Mouse (Mus musculus) ovary, postnatal 14 days (tissue): ENCODE results near the gene Hopx.

Experiments
- DNase-seq: peaks from one replicate; pipeline ENCODE4 v3.0.0; 2022; ENCODE audit warnings: low spot score

Gene Hopx

DNA sequence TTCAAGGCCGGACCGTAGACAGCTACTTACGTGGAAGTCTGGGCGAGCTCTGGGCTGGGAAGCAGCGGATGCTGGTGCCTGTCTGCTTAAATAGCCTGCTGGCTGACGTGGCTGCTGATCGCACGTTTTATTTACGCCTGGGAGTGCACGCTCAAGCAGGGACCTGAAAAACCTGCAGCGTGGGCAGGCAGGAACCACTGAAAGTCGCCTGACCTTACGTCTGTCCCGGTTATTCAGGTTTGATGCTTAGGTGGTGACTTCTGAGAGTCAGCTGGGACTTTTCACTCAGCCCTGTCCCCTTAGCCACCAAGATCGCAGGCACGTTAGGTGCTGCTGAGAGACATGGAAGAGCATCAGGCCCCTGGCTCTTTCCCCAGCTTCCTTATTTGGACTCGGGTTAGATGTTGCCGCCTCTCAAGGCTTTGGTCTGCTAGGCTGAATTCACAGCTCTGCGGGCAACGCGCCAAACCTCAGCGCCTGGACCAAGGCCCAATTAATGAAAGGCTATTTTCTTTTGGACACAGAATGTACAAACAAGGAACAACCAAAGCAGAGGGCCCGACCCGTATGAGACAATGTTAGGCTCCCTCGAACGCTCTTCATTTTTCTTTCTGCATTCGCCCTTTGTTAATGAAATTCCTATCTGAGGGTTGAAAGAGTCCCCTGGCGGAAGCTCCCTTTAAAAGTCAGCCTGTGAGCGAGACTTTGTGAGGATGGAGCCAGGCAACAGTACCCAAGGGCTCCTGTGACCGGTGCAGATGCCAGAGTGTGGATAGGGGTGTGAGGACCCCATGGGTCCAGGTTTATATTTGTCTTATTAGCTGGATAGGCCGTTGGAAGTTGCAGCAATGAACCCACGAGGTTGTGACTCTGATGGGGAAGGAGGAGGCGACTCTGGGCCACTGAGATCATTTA, at the start of gene Hopx:
Hopx (minus strand) TSS at position 305 of the 915 bp plus-strand sequence.
- peak; percentile 77 for DNase-seq

DNA sequence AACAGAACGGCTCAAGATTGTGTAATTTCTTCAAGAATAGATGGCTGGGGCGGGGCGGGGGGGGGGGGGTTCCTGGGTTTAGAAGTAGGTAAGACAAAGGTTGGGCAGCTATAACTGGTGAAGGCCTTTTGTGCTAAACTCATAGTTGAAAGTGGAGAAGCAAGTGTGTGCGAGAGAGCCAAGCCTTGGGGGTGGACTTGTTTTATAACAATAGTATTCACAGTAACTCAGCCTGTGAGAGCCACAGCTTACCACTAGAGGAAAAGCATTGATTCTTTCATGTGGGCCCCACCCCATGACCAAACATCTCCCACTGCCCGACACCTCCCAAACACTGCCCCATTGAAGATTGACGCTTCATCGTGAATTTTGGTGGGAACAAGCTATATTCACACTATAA, 48.7 kb upstream of the Hopx start:
- DNase-seq, result no peak

DNA sequence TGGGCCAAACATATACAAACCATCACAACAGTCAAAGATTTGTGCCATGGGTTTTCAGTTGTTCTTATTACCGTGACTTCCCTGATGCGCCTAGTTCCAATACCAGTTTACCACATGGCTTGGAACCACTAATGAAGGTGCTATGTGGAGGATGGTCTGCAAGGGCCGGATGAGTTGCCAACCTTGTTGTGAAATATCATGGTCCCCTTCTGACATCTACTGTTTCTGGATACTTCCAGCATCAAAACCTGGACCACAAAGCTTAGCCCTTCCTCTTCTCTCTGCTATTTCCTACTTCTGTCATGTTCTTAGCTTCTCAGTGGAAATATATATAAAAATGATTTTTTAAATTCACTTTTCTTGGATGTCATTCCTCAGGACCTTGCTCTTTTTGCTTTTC, 47.6 kb upstream of the Hopx start:
- no peak for DNase-seq

DNA sequence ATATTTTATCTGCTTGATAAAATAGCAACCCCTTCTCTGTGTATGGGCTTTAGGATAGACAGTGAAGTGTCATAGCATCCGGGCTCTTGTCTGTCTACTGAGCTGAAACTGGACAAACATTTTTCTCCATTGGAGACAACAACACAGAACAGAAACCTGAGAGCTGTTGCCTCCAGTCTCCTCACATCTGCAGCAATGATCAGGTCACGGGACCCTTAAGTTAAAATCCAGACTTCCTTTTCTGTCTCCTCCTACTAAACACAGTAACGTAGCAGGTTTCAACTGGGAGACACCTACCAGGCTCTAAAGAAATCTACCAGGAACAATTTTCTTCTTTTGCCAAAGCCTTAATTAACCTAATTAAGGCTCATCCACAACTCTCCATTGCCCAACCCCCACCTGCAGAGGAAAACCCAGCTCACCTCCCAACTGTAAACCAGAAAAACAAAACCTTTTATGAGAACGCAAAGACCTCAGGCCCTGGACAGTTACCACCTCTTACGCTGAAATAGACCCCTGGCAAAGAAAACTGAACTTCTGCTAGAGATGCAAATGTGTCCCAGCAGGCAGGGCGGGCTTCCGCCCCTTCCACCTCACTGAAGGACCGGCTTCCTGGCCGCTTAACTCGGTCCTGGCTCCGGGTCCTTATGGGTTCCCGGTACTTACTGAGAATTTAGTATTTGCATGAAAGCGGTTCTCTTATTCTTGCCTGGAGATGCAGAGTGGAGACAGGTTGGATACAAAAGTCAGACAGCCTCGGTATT, 43.0 kb upstream of the Hopx start:
- DNase-seq, result no peak

DNA sequence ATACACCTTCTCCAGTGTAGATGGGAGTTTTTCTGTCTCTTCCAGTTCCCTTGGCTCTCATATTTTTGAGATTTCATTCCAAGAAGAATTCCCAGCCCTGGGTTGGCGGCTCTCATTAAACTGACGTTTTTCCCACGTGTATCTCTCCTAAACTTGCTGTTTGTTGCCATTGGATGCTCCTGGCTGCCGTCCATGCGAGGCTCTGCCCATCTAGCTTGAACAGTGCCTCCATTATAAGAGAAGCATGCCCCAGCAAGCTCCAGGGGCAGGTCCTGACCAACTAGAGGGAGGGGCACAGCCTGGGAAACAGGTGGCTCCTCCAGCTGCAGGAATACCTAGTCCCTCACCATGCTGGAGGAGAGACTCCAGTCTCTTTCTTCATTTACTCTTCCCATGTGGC, 42.0 kb upstream of the Hopx start:
- DNase-seq, result no peak

DNA sequence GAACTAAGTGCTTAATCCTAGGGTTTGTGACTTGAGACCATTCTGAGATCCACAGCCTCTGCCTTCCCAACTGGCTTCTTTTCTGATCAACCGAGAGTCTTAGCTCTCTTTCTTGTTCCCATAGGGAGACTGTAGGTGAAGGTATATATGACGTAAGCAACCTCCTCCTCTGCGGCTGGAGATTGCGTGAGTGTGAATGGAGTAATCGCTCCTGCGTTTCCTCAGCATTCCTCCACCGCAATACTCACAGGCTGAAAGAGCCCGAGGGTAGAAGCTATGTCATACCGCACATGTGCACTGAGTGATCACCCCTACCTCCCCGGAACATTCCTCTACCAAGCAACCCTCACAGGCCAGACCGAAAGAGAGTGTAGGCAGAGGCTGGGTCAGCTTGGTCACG, 40.6 kb upstream of the Hopx start:
- DNase-seq, result no peak

DNA sequence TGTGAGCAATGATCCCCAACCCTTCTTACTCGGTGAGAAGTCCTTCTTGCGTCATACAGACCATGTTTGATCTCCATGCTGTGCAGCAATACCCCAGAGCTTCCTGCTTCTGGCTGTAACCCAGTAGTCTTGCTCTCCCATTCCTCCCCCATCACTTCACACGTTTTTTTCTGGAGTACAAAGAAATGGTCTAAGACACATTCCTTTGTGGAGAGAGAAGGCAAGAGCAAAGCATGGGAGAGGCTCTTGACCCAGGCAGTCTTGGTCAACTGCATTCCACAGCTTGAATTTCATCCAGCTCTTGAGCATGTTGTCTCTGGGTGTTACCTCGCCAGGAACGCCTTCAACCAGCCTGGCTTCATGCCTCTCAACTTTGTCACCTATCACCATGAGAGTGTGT, 39.9 kb upstream of the Hopx start:
- DNase-seq, result no peak

DNA sequence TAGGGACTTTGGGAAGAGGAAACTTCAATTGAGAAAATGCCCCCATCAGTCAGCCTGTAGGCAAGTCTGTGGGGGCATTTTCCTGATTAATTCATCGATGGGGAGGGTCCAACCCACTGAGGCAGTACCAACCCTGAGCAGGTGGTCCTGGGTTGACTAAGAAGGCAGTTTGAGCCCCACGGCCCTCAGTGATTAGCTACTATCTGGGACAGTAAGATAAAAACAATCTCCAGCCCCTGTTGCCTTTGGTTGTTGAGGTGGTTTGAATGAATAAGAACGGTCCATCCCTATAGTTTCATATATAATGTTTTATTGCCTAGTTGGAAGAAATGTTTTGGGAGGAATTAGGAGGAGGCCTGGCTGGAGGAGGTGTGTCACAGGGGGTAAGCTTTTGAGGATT, 36.8 kb upstream of the Hopx start:
- DNase-seq, result no peak

DNA sequence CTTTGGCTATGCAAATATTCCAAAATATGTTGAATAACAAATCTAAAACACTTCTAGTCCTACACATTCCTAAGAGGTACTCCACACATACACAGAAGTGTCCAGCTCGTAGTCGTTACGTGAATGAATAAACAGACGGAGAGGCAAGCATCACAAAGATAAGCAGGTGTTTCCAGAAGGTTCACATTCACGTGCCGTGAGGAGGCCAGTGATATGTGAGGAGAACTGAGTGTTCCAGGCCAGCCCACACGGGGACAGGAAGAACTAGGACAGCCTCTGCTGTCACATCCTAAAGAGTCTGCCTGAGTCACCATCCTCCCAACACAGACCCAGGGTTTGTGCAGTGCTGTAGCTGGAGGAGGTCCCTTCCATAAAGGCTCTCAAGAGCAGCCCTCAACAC, 36.2 kb upstream of the Hopx start:
- DNase-seq, result no peak

DNA sequence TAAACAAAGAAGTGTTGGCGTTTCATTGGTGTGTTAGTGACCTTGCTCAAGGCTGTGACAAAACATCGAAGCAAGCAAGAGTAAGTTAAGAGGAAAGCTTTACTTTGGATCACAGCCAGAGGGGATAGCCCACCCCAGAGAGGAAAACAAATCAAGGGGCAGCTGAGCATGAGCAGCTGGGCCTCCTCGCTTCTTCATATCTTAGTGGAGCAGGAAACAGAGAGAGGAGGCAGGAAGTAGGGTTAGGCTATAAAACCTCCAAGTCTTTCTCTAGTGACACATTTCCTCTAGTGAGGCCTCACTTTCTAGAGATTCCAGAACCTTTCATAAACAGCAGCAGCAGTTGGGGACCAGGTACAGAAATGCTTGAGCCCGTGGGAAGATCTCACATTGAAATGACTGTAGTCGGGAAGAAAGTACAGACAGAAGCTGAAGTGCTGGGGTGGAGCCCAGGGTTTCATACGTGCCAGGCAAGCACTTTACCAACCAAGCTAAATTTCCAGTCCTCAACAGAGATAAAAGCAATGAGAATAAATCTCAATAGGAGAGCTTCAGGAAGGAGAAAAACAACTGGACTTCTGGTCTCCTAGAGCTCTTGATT, 33.2 kb upstream of the Hopx start:
- no peak for DNase-seq

DNA sequence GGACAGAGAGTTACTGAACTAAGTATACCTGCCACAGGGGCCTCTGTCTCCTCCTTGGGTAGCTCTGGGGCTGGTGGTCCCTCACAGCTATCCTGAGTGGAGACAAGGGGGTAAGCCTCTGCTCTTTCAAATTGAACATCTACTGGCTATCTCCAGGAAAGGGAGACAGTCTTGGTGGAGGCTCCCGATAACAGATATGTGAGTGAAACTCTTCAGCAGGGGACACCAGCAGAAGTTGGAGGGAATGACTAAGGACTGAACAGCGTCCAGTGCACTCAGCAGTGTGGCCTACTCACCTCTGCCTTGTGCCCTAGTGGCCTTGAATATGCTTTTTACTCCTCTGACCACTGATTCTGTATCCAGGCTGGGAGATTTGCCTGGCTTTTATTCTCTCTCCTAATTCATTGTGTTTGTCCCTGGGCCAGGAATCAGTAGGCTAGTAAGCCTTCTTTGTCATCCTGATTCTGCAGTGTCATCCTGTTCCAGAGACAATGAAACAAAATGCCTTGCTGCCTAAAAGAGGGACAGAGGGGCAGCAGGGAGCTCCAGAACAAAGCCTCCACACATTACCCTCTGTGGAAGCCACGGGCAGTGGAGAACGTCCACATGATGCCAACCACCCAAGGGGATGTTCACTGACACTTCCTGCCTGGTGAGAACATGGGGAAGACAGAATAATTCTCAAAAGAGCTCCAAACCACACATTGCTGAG, 31.7 kb upstream of the Hopx start:
- DNase-seq, result no peak

DNA sequence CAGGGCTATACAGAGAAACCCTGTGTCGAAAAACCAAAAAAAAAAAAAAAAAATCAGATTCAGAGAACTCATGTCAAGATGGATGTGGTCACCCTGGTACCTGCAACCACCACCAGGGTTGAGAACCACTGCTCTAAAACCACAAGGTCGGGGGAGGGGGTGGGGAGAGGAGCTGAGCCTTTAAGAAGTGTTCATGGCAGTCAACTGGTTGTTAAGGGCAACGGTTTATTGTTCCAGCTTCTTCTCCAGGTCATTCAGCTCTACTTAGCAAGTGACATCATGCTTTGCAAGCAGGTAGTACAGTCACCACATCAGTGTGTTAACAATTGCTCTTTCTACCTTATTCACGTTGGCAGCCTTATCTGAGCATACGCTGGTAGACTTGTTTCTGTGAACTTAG, 29.7 kb upstream of the Hopx start:
- DNase-seq, result no peak

DNA sequence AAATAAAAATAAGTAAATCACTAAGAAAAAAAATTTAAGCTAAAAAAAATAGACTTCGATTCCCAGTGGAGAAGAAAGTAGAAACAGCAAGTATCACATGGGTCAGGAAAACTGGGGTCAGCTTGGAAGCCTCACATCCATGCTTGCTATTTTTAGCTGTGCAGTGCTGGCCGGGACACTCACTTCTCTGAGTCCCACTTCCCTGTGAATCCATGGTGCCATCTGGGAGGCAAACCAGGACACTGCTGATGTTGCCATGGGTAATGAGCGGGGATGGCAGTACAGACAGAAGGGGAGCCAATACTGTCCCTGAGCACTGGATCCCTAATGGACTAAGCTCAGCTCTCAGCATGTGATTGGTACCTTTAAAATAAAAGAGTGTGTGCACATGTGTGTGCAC, 28.2 kb upstream of the Hopx start:
- no peak for DNase-seq

DNA sequence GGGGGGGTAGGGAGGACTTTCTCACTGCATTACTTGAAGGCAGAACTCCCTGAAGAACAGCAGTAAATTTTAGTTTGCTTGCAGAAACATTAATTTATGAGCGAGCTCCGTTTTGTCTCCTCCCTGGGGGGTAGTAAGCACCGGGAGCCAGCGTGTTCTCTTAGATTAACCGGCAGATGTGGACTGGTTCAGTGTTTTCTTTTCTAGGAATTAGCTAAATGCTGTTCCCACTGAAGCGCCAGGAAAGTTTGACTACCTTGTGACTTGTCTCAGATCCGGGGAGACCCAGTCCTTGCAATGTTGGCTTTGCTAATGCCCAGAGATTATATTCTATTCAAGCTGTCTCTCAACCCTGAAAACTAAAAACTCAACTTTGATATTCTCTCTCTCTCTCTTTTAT, 26.4 kb upstream of the Hopx start:
- no peak for DNase-seq

DNA sequence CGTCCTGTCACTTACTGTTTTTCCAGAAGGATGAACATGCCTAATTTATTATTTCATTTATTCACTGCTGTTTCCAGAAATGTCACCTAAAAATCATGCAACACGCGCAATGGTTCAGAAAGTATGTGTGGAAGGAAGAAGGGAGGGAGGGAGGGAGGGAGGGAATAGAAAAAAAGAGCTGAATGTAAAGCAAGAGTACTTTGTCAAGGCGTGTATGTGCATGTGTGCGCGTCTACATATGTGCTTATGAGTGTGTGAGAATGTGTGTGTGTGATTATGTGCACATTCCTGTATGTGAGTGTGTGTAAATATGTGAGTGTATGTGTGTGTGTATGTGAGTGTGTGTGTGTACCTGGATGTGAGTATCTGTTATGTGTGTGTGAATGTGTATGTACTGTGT, 25.9 kb upstream of the Hopx start:
- DNase-seq, result no peak

DNA sequence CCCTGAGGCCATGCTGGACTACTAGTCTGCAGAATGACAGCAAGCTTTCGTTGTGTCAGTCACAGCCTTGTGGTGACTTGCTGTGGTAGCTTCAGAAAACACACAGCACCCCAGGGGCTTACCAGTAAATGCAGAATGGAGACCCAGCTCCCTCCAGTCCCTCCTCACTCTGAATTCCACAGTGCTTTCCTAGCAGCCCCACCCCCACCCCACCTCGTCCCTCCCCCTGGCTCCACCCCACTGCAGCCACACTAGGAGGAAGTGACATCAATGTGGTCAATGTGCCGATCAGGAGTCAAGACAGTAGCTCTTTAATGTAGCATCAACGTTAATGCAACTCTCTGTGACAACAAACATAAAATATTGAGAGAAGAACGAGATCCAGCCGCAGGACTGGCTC, 25.2 kb upstream of the Hopx start:
- DNase-seq, result no peak

DNA sequence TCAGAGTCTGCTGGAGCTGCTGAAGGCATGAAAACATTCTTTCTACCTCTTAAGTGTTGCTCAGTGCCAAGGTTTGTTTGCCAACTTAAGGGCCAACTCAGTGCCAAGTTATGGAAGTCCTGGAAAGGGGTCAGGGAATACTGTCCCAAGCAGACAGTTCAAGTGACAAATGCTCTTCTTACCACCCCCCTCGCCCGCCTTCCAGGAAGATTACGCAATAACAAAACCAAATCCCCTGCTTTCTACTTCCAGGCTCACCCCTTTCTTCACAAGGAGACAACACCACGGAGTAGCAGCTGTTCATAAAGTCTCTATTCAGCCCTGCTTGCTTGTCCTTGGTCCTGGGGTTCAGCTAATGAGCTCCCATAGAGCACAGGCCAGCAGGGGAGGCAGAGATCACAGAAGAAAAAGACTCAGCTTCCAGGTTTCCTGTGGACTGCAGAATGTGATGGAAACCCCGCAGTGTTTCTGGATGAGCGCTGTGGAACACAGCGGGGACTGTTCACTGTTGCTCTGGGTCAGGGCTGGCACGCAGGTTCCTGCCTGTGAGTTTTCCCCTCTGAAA, 22.9 kb upstream of the Hopx start:
- DNase-seq, result peak; percentile 43

DNA sequence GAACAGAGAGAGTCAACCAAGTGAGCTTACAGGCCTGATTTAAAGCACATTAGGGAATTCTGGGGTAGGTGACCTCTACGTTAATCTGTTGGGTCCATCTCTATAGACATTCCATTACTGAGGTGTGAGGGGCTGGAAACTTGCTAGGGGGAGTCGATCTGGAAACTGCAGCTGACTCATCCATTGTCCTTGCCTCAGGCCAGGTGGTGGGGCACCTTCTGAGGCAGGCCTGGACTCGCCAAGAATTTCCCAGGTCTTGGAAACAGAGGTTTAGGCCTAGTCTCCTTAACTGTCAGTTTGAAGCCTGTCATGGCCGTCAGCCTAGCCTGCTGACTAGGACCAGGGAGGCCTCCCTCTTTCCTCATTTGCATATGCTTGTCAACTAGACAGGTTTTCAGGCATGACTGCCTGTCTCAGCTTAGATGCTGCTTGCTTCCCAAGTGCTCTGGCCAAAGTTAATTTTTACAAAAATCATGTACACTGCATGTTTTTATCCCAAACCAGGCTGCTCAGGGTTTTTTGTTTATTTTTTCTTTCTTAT, 21.8 kb upstream of the Hopx start:
- no peak for DNase-seq

DNA sequence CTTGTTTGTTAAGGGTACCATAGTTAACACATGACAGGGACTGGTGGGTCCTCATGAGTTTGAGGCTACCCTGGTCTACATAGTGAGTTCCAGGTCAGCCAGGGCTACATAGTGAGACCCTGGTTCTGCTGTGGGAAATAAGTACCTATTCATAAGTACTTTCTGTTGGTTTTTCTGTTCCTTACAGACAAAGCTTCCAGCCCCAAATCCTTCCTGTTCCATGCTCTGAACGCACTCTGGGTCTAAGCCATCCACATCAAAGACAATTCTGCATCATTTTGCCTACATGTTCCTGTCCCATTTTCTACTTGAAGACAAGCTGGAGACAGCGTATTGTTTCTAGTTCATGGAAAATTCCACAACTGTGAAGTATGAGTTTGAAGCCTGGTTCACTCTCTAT, 20.0 kb upstream of the Hopx start:
- DNase-seq, result no peak

DNA sequence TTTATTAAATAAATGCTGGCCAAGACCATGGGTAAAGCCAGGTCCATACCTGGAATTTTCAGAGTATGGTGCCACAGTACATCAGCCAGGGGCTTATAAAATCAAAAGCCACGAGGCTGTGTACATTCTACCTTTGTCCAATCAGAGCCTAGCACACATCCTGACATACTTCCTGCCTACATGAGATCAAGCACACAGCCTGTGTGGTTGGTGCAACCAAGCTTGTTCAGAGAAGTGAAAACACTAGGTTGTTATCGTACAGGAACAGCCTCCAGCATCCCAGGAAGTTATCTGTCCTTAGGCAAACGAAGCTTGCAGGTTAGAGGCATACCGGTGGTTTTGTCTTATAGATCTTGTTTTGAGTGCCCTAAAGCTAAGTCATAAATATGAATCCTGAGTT, 19.5 kb upstream of the Hopx start:
- DNase-seq, result no peak

DNA sequence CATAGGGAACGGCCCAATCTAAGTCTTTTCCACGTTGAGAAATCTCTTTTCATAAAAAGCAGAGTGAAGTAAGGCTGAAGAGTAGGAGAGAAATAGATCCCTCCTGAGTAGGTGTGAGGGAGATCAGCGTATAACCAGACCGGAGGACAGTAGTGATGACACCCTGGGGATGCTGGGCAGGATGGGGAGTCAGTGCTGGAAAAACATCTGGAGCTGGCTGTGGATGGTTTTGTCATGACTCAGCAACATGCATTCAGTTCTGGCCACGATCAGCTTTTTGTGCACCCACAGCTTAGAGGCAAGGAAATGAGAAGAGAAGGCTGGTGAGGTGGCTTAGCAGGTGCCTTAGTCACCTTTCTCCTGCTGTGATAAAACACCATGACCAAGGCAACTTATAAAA, 19.0 kb upstream of the Hopx start:
- DNase-seq, result no peak
